Mouse (Mus musculus) brain, embryonic 14.5 days (tissue): Measurements from ENCODE around the gene Mob3b.

ENCODE experiments used
- CTCF ChIP-seq: fragments of 200-500 bp; IDR thresholded peaks from 2 replicates; pipeline ENCODE4 v1.5.1; 2012; ENCODE audit warnings: inconsistent platforms, mild to moderate bottlenecking, moderate library complexity, borderline replicate concordance; ENCODE audit not compliant: insufficient read depth, insufficient read length; ENCODE audit errors: extremely low read depth
- POLR2A ChIP-seq: fragments of 200-500 bp; IDR thresholded peaks from 2 replicates; pipeline ENCODE4 v1.6.1; 2012; ENCODE audit warnings: mild to moderate bottlenecking, inconsistent platforms, borderline replicate concordance; ENCODE audit not compliant: poor library complexity, insufficient read depth, insufficient read length, severe bottlenecking; ENCODE audit errors: extremely low read depth

GRCm38 (mm10) chr4:34906151-34906550 is 251.1 kb downstream of the Mob3b start:
- TF ChIP-seq POLR2A = no peak
- TF ChIP-seq CTCF = no peak
